Mouse (Mus musculus) cerebellum, adult (tissue): ENCODE measurements at regions not wholly inside any gene's neighbourhood (a gene's known extent, or its start where the extent isn't known, plus 50 kb on each side); places are given as distances from the start of the nearest gene placed in this dataset.

Experiments
- ATAC-seq: cut with Nextera tagmentation; 2 replicates; pipeline ENCODE4 v1.9.2; 2017; ENCODE audit warnings: mild to moderate bottlenecking, moderate library complexity, mixed read lengths; ENCODE audit not compliant: insufficient number of reproducible peaks, low FRiP score, low TSS enrichment

DNA sequence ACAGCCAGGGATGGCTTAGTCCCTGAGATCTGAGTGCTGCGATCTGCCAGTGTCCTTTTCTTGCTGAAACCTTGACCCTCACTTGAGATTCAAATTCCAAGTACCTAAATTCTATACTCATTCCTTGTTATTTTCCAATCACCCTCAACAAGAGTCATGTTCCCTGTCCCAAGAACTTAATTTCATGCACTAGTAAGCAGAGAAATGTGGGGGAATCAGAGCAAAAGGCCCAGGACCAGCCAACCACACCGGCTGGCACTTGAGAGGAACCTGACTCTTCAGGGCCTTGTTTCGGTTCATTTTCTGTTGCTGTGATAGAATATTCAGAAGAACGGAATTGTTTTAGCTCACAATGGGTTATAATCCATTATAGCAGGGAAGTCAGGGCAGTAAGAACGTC is 583.7 kb upstream of the Adam5 start:
- ATAC-seq: no peak

DNA sequence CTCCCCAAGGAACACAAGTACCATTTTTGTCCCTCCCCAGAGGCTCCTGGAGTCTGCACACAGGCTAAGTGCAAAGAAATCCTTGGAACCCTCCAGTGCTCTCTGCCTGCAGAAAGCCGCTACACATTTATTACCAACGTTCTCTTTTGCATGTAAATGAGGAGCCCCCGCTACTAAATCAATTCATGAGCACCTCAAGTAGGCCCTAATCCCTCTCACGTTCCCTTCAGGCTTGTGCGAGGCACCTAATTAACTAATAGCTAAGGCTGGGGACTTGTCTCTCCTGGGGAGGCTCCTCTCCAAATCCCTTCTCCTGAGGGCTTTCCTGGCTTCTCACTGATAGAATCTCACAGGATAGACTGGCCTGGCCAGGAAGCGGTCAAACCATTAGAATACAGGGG is 568.6 kb upstream of the Adam5 start:
- ATAC-seq: no peak

DNA sequence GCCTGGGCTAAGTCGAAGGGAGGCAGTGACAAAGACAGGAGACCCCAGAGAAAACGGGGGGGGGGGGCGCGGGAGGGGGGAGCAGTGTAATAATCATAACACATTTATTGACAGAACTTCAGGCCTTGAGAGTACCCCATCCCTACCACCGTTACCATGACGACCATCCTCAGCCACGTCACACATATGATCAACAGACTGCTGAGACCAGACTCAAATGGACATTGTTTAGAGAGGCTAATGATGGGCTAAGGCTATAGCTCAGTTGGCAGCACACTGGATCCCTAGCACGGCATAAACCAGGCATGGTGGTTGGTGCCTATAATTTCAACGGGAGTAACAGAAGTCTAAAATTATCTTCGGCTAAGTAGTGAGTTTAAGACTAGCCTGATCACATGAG is 565.8 kb upstream of the Adam5 start:
- 0 out of 2 replicates have a peak, but pooled peaks have one; percentile 8 for ATAC-seq

DNA sequence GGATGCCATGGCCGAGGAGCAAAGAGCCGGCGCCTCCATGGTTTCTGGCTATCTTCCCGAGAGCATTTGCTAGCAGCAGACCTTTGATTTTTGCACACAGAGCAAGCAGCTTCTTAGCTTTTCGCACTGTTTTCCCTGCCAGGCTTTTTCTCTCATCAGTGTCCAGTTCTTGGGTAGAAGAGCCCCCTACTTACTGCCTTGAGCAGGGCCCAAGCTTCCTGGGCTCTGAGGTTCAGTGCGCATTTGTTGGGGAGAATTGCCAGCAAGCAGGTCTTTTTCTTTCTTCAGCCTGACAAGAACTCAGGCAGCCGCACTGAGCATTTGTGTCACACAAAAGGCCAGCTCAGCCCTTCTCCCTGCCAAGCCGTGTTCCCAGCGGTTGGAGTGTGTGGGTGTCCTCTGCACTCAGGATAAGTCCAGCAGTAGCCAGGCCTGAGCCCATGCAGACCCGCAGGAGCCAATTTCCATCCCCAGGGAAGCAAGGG is 565.2 kb upstream of the Adam5 start:
- peak; percentile 50 for ATAC-seq

DNA sequence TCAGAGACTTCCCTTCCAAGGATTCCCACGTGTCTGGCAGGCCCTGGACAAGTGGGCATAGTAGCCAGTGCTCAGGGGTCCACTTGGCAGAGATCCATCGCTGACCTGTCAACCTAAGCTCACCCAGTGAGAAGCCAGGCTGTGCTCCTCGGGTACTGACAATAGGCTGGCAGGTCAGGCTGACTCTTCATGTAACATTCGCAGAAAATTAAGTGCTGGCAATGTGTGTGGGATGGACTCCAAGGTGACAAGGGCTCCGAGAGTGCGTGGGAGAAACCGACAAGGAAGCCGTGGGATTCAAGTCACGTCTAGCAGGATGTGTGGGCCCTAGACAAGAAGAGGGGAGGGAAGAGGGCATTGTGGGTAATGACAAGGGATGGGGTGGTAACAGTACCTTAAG is 564.6 kb upstream of the Adam5 start:
- ATAC-seq: peak; percentile 32; the same call in 1 of the 2 replicates

GRCm38 (mm10) chr8:25385186-25385585 is 561.0 kb upstream of the Adam5 start:
- no peak for ATAC-seq

DNA sequence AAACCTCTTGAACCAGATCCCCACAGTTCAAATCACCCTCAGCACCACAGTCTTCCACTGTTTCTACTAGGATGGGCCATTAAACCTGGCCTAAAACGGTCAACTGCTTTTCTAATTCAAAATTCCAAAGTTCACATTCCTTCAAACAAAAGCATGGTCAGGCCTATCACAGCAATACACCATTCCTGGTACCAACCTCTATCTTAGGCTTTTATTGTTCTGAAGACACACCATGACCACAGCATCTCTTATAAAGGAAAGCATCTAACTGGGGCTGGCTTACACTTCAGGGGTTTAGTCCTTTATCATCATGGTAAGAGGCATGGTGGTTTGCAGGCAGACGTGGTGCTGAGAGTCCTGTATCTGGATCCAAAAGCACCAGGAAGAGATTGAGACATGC is 560.4 kb upstream of the Adam5 start:
- no peak for ATAC-seq

GRCm38 (mm10) chr8:25373276-25373675 is 549.1 kb upstream of the Adam5 start:
- no peak for ATAC-seq

DNA sequence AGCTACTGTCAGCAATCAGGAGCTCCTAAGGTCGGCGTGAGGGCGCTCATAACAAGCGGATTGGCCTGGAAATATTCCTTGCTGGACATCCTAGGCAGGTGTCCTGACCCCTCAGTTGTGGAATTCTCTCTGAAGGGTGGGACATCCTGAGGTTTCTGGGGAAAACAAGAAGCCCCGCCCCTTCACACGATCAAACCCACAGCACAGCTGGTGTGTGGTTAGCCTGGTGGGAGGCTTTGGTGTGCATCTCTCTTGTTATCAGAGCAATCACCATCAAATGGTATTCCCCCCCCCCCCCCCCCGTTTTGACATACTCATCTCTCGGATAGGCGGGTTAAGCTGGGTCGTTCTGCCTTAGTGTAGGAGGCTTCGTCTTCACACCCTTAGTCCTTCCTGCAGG is 546.8 kb upstream of the Adam5 start:
- ATAC-seq: no peak

GRCm38 (mm10) chr8:25369331-25369730 is 545.2 kb upstream of the Adam5 start:
- ATAC-seq: no peak

DNA sequence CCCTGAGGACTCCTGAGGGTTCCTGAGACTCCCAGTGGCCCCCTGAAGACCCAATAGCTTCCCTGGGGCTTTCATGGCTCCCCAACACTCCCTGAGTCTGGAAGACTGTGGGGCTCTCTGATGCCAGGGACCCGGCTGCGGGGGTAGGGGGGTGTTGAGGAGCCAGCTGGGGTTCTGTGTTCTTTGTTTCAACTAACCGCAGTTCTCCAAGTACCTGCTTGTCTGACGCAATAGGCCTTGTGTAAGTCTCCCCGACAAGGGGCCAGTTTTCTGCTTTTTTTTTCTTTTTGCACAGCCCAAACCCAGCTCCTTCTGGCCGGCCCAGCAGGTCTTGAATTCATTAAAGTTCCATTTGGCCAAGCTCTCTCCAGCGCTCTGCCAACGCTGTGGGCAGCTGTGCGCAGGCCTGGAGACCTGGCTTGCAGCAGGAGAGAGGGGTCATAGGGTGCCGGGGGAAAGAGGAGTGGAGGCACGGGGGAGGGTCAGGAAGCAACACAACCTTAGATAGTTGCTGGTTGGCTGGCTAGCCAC is 544.5 kb upstream of the Adam5 start:
- peak; percentile 26; the same call in 1 of the 2 replicates for ATAC-seq

DNA sequence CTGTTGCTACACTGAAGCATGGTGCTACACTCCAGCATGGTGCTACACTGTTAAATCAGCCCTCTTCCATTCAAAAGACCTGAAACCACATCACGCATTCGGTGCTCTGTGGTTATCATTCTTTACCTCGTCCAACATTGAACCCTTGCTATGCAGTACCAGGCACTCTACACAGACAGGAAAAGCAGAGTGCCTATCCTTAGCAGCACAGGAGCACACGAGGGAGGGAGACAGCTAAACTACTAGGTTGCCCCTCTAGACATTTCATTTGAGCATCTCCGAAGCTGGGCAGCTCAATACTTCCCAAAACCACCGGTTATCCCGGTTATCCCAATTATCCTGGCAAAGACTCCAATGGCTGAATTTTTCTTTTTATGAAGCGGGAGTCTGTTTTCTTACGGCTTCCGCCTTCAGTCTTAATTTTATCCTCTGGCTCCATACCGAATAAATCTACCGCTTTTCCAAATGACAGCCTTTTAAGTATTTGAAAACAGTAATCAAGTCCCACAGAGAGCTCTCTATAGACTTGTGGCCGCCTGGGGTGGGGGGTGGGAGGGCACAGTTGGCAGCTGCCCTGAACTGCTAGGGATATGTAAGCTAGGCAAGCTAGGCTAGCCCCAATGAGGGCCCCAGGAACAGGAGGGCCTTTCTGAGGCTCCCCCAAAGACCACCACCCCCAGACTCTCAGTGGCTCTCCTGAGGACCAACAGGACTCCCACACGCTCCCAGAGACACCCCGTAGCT is 543.8 kb upstream of the Adam5 start:
- no peak for ATAC-seq

DNA sequence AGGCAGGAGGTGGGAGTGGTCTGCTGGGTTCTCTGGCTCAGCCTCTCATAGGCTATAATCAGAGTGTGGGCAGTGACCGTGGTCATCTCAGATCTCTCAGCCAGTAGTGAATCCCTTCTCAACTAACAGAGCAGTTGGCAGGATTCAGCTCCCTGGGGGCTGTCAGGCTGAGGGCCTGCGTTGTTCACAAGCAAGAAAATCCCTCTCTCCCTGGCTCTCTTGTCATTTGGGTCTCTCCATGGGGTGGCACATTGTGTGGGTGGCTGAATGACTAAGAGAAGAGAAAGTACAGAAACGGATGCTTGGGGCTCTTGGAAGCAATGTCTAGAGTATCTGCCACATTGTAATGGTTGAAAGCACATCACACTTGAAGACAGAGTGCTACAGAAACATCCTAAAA is 542.0 kb upstream of the Adam5 start:
- no peak for ATAC-seq

- no peak for ATAC-seq
These were observed 538.5 kb upstream of the Adam5 start for GRCm38 (mm10) chr8:25362656-25363055.

- no peak for ATAC-seq
These were observed 538.0 kb upstream of the Adam5 start for GRCm38 (mm10) chr8:25362146-25362545.

GRCm38 (mm10) chr8:25361420-25361819 is 537.3 kb upstream of the Adam5 start:
- ATAC-seq: no peak

DNA sequence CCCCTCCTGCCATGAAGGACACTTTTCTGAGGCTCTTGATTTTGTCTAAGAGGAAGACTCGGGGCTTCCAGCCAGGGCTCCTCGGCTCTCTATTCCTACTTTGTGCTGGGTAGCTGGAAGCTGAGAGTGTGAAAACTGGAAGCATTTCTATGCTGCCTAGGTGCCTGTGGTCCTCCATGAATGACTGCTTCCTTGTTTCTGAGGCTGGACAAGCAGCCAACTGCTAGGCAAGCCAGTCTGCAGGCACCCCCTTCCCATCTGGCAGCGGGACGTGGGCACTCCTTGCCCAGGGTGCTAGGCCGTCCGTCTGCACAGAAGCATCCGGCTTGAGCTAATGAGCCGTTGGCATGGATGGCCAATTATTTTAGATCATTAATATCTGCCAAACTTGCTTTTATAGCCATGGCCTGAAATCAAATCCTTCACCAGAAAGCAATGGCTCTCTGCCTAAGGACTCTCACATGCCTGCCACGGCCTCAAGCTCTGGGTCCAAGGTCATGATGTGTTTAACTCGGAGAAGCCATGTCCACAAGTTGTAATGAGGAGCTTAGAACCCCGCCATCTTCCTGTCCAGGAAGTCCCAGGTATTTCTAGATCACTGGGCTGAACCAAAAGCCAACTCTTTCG is 534.5 kb upstream of the Adam5 start:
- peak; percentile 71 for ATAC-seq

- 0 out of 2 replicates have a peak, but pooled peaks have one; percentile 29 for ATAC-seq
These were observed 529.9 kb upstream of the Adam5 start for GRCm38 (mm10) chr8:25353822-25354770.

DNA sequence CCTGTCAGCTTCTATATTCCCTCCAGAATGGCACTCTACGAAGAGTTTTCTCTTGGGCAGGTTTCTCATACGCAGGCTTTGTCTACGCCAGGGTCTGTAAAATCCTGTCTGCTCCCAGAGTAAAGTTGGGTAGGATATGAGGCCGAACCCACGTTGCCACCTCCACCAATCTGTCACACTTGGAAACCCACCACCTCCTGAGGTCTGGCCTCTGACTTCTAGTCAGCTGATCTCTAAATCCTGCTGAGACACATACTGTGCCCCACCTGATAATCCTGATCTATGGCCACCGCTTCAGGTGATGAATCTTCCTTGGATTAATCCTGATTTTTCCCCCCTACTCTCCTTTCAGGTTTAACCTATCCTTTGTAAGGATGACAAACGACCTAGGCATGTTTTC is 529.2 kb upstream of the Adam5 start:
- ATAC-seq: no peak

- ATAC-seq: peak; percentile 79; the same call in 1 of the 2 replicates
These were observed 524.0 kb upstream of the Adam5 start for GRCm38 (mm10) chr8:25348003-25348683.
